Comparison of ENCODE assay signal across 9 mouse cellular contexts in genomic region chr9:107738020-107738840, GRCm38 (mm10). TPM values are rescaled to one million over a fixed set of nuclear protein-coding genes. Genes with fewer than 3 reads are reported as not detected.
DNase-seq lines count a peak whose midpoint lies in the region; ATAC-seq and TF ChIP-seq lines count a peak whose summit lies in the region.
"Had no signal": no experiment of that assay in that cellular context is flagged by ENCODE, and none has a peak within 500 bp of the region (broad histone marks: within the 10 kb centered on the region; RNA-seq: fewer than 3 reads in every experiment).

No protein-coding gene starts in this region.

- WGBS in forebrain, embryonic 14.5 days, result 20% methylated on average over 7 of the region's 7 CpGs
- 23% methylated on average over 7 of the region's 7 CpGs for WGBS in large intestine, adult 2 months
- 19% methylated on average over 7 of the region's 7 CpGs for WGBS in liver, embryonic 16.5 days (ENCODE audit: insufficient replicate concordance)
- 19% methylated on average over 7 of the region's 7 CpGs for WGBS in neural tube, embryonic 14.5 days

- TF ChIP-seq CTCF in E14TG2a.4 (conservative IDR thresholded peaks at IDR 0.05; ENCODE audit: low read length), result peak; percentile 75
- TF ChIP-seq CTCF in testis, adult 2 months (IDR thresholded peaks at IDR 0.05; ENCODE audit: control insufficient read depth, insufficient read depth, insufficient replicate concordance, low read depth, low read length), result peak; percentile 92

- peak; percentile 67; the same call in 1 of the 2 replicates for ATAC-seq in cerebellum, adult (ENCODE audit: insufficient number of reproducible peaks, low FRiP score, low TSS enrichment)
- ATAC-seq in forebrain, embryonic 14.5 days, result peak; percentile 75
- peak; percentile 58 for ATAC-seq in liver, embryonic 16.5 days (ENCODE audit: low read depth)
- ATAC-seq in neural tube, embryonic 14.5 days (ENCODE audit: low read depth), result peak; percentile 74

- H3K27me3 ChIP-seq in E14TG2a.4 (ENCODE audit: insufficient read depth, low read length), result peaks cover 27% of the 10 kb centered on the region
- H3K27me3 ChIP-seq in forebrain, embryonic 14.5 days (replicated peaks; ENCODE audit: control insufficient read depth, insufficient read depth, low read length), result no peaks in the 10 kb centered on the region
- peaks cover 22% of the 10 kb centered on the region for H3K27me3 ChIP-seq in liver, embryonic 16.5 days (ENCODE audit: control insufficient read depth, insufficient read depth, low read depth, low read length)
- no peaks in the 10 kb centered on the region for H3K27me3 ChIP-seq in neural tube, embryonic 14.5 days (ENCODE audit: control insufficient read depth, insufficient read depth, low read length)
- no peaks in the 10 kb centered on the region for H3K27me3 ChIP-seq in testis, adult 2 months (ENCODE audit: control insufficient read depth, insufficient read depth, low read length)

- peaks cover 56% of the 10 kb centered on the region for H3K4me1 ChIP-seq in E14TG2a.4 (replicated peaks; ENCODE audit: low read depth, low read length)
- peaks cover 27% of the 10 kb centered on the region for H3K4me1 ChIP-seq in forebrain, embryonic 14.5 days (ENCODE audit: control insufficient read depth, insufficient read depth, low read length)
- peaks cover 7% of the 10 kb centered on the region; the same call in 1 of the 2 replicates for H3K4me1 ChIP-seq in liver, embryonic 16.5 days (ENCODE audit: control insufficient read depth, low read depth, low read length)
- H3K4me1 ChIP-seq in neural tube, embryonic 14.5 days (ENCODE audit: control insufficient read depth, insufficient read depth, low read length), result peaks cover 20% of the 10 kb centered on the region
- peaks cover 3% of the 10 kb centered on the region; the same call in 1 of the 2 replicates for H3K4me1 ChIP-seq in testis, adult 2 months (ENCODE audit: control insufficient read depth, insufficient read depth, low read length)

- no peak overlapping the region for H3K9ac ChIP-seq in forebrain, embryonic 14.5 days (ENCODE audit: low read length)
- H3K9ac ChIP-seq in liver, embryonic 16.5 days (ENCODE audit: low read depth, low read length), result no peak overlapping the region
- H3K9ac ChIP-seq in neural tube, embryonic 14.5 days (replicated peaks; ENCODE audit: low read depth, low read length), result no peak overlapping the region

- no peak overlapping the region for H3K4me3 ChIP-seq in E14TG2a.4 (replicated peaks; ENCODE audit: low read length)
- no peak overlapping the region for H3K4me3 ChIP-seq in forebrain, embryonic 14.5 days (ENCODE audit: low read depth, low read length)
- H3K4me3 ChIP-seq in liver, embryonic 16.5 days (ENCODE audit: low read depth, low read length), result no peak overlapping the region
- no peak overlapping the region for H3K4me3 ChIP-seq in neural tube, embryonic 14.5 days (ENCODE audit: low read depth, low read length)
- no peak overlapping the region for H3K4me3 ChIP-seq in testis, adult 2 months (ENCODE audit: control insufficient read depth, low read depth, low read length)

- DNase-seq in forebrain, embryonic 14.5 days (ENCODE audit: low spot score), result peak; percentile 91
- DNase-seq in heart, postnatal 14 days, result peak; percentile 88 to 93
- peak; percentile 51 for DNase-seq in large intestine, adult 2 months (ENCODE audit: low read depth, low spot score)

- H3K27ac ChIP-seq in forebrain, embryonic 14.5 days (ENCODE audit: low read depth, low read length), result no peak overlapping the region
- no peak overlapping the region for H3K27ac ChIP-seq in liver, embryonic 16.5 days (ENCODE audit: low read length)
- peak overlapping the region; percentile 12; the same call in 1 of the 2 replicates for H3K27ac ChIP-seq in neural tube, embryonic 14.5 days (ENCODE audit: low read depth, low read length)
- no peak overlapping the region for H3K27ac ChIP-seq in testis, adult 2 months (ENCODE audit: control insufficient read depth, insufficient read depth, low read depth, low read length)
- H3K27ac ChIP-seq: macrophage had no signal

- peaks cover 51% of the 10 kb centered on the region for H3K36me3 ChIP-seq in E14TG2a.4 (ENCODE audit: insufficient read depth, low read length)
- H3K36me3 ChIP-seq in forebrain, embryonic 14.5 days (ENCODE audit: control insufficient read depth, insufficient read depth, low read length), result peaks cover 51% of the 10 kb centered on the region
- peaks cover 43% of the 10 kb centered on the region for H3K36me3 ChIP-seq in liver, embryonic 16.5 days (ENCODE audit: control insufficient read depth, insufficient read depth)
- H3K36me3 ChIP-seq in neural tube, embryonic 14.5 days (ENCODE audit: control insufficient read depth, insufficient read depth, low read length), result peaks cover 46% of the 10 kb centered on the region
- H3K36me3 ChIP-seq in testis, adult 2 months (ENCODE audit: control insufficient read depth, insufficient read depth, low read length), result peaks cover 2% of the 10 kb centered on the region

- no peaks in the 10 kb centered on the region for H3K9me3 ChIP-seq in E14TG2a.4 (ENCODE audit: low read length)
- no peaks in the 10 kb centered on the region for H3K9me3 ChIP-seq in forebrain, embryonic 14.5 days (replicated peaks; ENCODE audit: control insufficient read depth, low read length)
- no peaks in the 10 kb centered on the region for H3K9me3 ChIP-seq in liver, embryonic 16.5 days (replicated peaks; ENCODE audit: control insufficient read depth, low read length)
- no peaks in the 10 kb centered on the region for H3K9me3 ChIP-seq in neural tube, embryonic 14.5 days (ENCODE audit: control insufficient read depth, low read length)

- intact Hi-C loops in heart, postnatal 14 days (cut with DNase I), result loop anchor here (1.0 to 5.0 kb wide), 3 partner anchors 28 to 91 kb away; partner anchors contain the start of gene Sema3f

- no peak overlapping the region for H3K4me2 ChIP-seq in forebrain, embryonic 14.5 days (ENCODE audit: low read length)
- H3K4me2 ChIP-seq in liver, embryonic 16.5 days (ENCODE audit: low read depth, low read length), result no peak overlapping the region
- no peak overlapping the region for H3K4me2 ChIP-seq in neural tube, embryonic 14.5 days (ENCODE audit: low read depth, low read length)

- peak; percentile 41; the same call in 1 of the 2 replicates for TF ChIP-seq POLR2A in testis, adult 2 months (IDR thresholded peaks at IDR 0.05; ENCODE audit: control insufficient read depth, low read depth, low read length)

RNA-seq across cellular contexts. Expression of gene Sema3f, which starts 28.0 kb away (rescaled TPM):
- 7.4 and 12.2 TPM in 2 replicates for polyA plus RNA-seq in forebrain, embryonic 14.5 days (2014; fragmentation: Nextera tagmentation; extraction: Ambion mirVana)
- 10 to 100 TPM; 17.7 to 18.0 TPM for total RNA-seq in heart, postnatal 14 days (2021)
- 14.1 and 20.1 TPM in 2 replicates for polyA plus RNA-seq in large intestine, adult 2 months (2012; rRNA removed)
- polyA plus RNA-seq in liver, embryonic 16.5 days (2015; fragmentation: Nextera tagmentation; extraction: Ambion mirVana), result 0.41 and 0.86 TPM in 2 replicates
- polyA plus RNA-seq in neural tube, embryonic 14.5 days (2014; fragmentation: Nextera tagmentation; extraction: Ambion mirVana), result 17.0 and 18.7 TPM in 2 replicates
- 9.9 and 12.0 TPM in 2 replicates for polyA plus RNA-seq in testis, adult 2 months (2012; rRNA removed)
- polyA plus RNA-seq: macrophage had no signal

RNA-seq across cellular contexts. Expression of gene Rbm5, which starts 32.6 kb away (rescaled TPM):
- polyA plus RNA-seq in forebrain, embryonic 14.5 days (2014; fragmentation: Nextera tagmentation; extraction: Ambion mirVana), result 188 and 210 TPM in 2 replicates
- 10 to 100 TPM; 74.1 to 76.9 TPM for total RNA-seq in heart, postnatal 14 days (2021)
- 37.9 and 62.1 TPM in 2 replicates for polyA plus RNA-seq in large intestine, adult 2 months (2012; rRNA removed)
- 72.7 and 78.3 TPM in 2 replicates for polyA plus RNA-seq in liver, embryonic 16.5 days (2015; fragmentation: Nextera tagmentation; extraction: Ambion mirVana)
- 237 and 239 TPM in 2 replicates for polyA plus RNA-seq in neural tube, embryonic 14.5 days (2014; fragmentation: Nextera tagmentation; extraction: Ambion mirVana)
- 52.0 and 57.8 TPM in 2 replicates for polyA plus RNA-seq in testis, adult 2 months (2012; rRNA removed)

RNA-seq across cellular contexts. Expression of gene Gnat1, which starts 58.7 kb away (rescaled TPM):
- polyA plus RNA-seq in forebrain, embryonic 14.5 days (2014; fragmentation: Nextera tagmentation; extraction: Ambion mirVana), result 0.28 and 0.66 TPM in 2 replicates
- not detected for total RNA-seq in heart, postnatal 14 days (2021)
- polyA plus RNA-seq in large intestine, adult 2 months (2012; rRNA removed), result 0.35 and 0.55 TPM in 2 replicates
- 1.1 and 1.3 TPM in 2 replicates for polyA plus RNA-seq in liver, embryonic 16.5 days (2015; fragmentation: Nextera tagmentation; extraction: Ambion mirVana)
- polyA plus RNA-seq in neural tube, embryonic 14.5 days (2014; fragmentation: Nextera tagmentation; extraction: Ambion mirVana), result 1.4 and 2.7 TPM in 2 replicates
- polyA plus RNA-seq in testis, adult 2 months (2012; rRNA removed), result 0.05 and 0.12 TPM in 2 replicates
- polyA plus RNA-seq: macrophage had no signal
